Mouse (Mus musculus) heart, adult 11 months (tissue): Measurements from ENCODE around the gene 9930022D16Rik.

ENCODE experiments used
- DNase-seq: peaks from one replicate; pipeline ENCODE4 v3.0.0; 2022

9930022D16Rik gene

GRCm38 (mm10) chr11:109413617-109414016 is at the start of gene 9930022D16Rik:
Gene 9930022D16Rik, plus strand, starts transcription at chr11:109413917.
- DNase-seq, result no peak

GRCm38 (mm10) chr11:109364337-109364736 is 49.4 kb upstream of the 9930022D16Rik start:
- DNase-seq, result no peak

GRCm38 (mm10) chr11:109364881-109365280 is 48.8 kb upstream of the 9930022D16Rik start:
- DNase-seq, result peak; percentile 88

- DNase-seq, result no peak
These were observed 47.9 kb upstream of the 9930022D16Rik start for GRCm38 (mm10) chr11:109365818-109366217.

- no peak for DNase-seq
These were observed 46.7 kb upstream of the 9930022D16Rik start for GRCm38 (mm10) chr11:109366802-109367579.

GRCm38 (mm10) chr11:109369026-109369637 is 44.6 kb upstream of the 9930022D16Rik start:
- peak; percentile 96 for DNase-seq

- DNase-seq, result no peak
These were observed 38.3 kb upstream of the 9930022D16Rik start for GRCm38 (mm10) chr11:109375412-109375811.

GRCm38 (mm10) chr11:109376484-109377143 is 37.1 kb upstream of the 9930022D16Rik start:
- no peak for DNase-seq

GRCm38 (mm10) chr11:109377477-109377876 is 36.2 kb upstream of the 9930022D16Rik start:
- DNase-seq, result no peak

- DNase-seq, result no peak
These were observed 35.7 kb upstream of the 9930022D16Rik start for GRCm38 (mm10) chr11:109378051-109378450.

- no peak for DNase-seq
These were observed 33.1 kb upstream of the 9930022D16Rik start for GRCm38 (mm10) chr11:109380662-109381061.

GRCm38 (mm10) chr11:109385296-109385695 is 28.4 kb upstream of the 9930022D16Rik start:
- DNase-seq, result no peak

- DNase-seq, result no peak
These were observed 24.7 kb upstream of the 9930022D16Rik start for GRCm38 (mm10) chr11:109389046-109389445.

GRCm38 (mm10) chr11:109391200-109391599 is 22.5 kb upstream of the 9930022D16Rik start:
- no peak for DNase-seq

GRCm38 (mm10) chr11:109391760-109392159 is 22.0 kb upstream of the 9930022D16Rik start:
- DNase-seq, result no peak

- DNase-seq, result no peak
These were observed 21.1 kb upstream of the 9930022D16Rik start for GRCm38 (mm10) chr11:109392601-109393000.

GRCm38 (mm10) chr11:109394758-109395157 is 19.0 kb upstream of the 9930022D16Rik start:
- DNase-seq, result peak; percentile 94

- no peak for DNase-seq
These were observed 18.4 kb upstream of the 9930022D16Rik start for GRCm38 (mm10) chr11:109395291-109395690.

- no peak for DNase-seq
These were observed 7.3 kb upstream of the 9930022D16Rik start for GRCm38 (mm10) chr11:109406431-109406830.

- DNase-seq, result no peak
These were observed 3.3 kb upstream of the 9930022D16Rik start for GRCm38 (mm10) chr11:109410197-109410980.

- no peak for DNase-seq
These were observed 1.1 kb downstream of the 9930022D16Rik start for GRCm38 (mm10) chr11:109414802-109415201.

- DNase-seq, result no peak
These were observed 3.1 kb downstream of the 9930022D16Rik start for GRCm38 (mm10) chr11:109416709-109417420.
